Mouse (Mus musculus) heart, postnatal 0 days (tissue): ENCODE data around the gene Zfp652.
A peak's percentile ranks its signal among the peaks of the same experiment; 100 is the strongest.

Source experiments
- CTCF ChIP-seq: IDR thresholded peaks from 2 replicates; pipeline ENCODE4 v1.5.1; 2016; ENCODE audit warnings: antibody characterized with exemption, control low read depth, low read depth
- EP300 ChIP-seq: IDR thresholded peaks from 2 replicates; pipeline ENCODE4 v1.6.1; 2016; ENCODE audit warnings: antibody characterized with exemption, low read depth

- TF ChIP-seq CTCF (peak; percentile 81), EP300 (no peak)
Observed at GRCm38 (mm10) chr11:95827464-95828085, 115.1 kb downstream of the Zfp652 start.
